Mouse (Mus musculus) lung, postnatal 14 days (tissue): ENCODE measurements around the gene Cyp4f18.
"Not testable (repeated sequence)": the region's sequence is repeated elsewhere in the genome, so short reads cannot be mapped to it uniquely, and the experiment has no call there.

ENCODE experiments used
- DNase-seq: peaks from one replicate; pipeline ENCODE4 v3.0.0; 2021

The Cyp4f18 gene

DNA sequence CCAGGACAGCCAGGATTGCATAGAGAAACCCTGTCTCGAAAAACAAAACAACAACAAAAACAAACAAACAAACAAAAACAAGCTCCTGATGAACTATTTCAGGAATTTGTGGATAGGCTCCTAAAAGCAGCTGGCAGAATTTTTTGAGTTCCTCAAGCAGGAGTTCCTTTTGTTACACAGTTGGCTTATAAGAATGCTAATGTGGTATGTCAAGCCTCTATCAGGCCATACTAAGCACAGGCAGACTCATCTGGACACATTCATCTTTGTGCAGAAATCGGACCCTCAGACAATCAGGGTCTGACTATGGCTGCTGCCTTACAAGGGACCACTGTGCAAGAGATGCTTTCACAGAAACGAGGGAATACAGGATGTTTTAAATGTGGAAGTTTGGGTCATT, 35.2 kb downstream of the Cyp4f18 start:
- no peak for DNase-seq

DNA sequence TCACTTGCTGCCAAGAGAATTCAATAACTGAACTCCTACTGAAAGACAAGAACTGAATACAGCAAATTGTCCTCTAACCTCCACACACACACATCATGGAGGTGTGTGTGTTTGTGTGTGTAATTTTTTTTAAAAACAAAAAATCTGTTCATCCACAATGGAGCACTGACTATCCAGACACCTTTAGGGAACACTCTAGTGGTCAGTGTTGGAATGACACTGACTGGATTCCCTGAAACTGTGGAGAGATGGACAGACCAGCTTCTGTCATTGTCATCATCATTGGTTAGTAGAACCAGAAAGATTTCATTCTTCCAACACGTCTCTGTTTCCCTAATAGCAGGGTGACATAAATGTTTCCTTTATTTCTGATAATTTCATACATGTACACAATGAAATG, 37.5 kb downstream of the Cyp4f18 start:
- DNase-seq = peak; percentile 54

DNA sequence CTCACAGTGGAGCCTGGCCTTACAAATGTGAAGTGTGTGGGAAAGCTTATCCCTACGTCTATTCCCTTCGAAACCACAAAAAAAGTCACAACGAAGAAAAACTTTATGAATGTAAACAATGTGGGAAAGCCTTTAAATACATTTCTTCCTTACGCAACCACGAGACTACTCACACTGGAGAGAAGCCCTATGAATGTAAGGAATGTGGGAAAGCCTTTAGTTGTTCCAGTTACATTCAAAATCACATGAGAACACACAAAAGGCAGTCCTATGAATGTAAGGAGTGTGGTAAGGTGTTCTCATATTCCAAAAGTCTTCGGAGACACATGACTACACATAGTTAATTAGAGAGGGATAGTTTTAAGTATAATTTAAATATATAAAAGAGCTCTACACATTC, 40.8 kb downstream of the Cyp4f18 start:
- no peak for DNase-seq

- no peak for DNase-seq
Measured at GRCm38 (mm10) chr8:71968100-71968499, 41.3 kb downstream of the Cyp4f18 start.

GRCm38 (mm10) chr8:71967261-71967660, 42.2 kb downstream of the Cyp4f18 start:
- DNase-seq = no peak

GRCm38 (mm10) chr8:71966411-71966810, 43.0 kb downstream of the Cyp4f18 start:
- no peak for DNase-seq

DNA sequence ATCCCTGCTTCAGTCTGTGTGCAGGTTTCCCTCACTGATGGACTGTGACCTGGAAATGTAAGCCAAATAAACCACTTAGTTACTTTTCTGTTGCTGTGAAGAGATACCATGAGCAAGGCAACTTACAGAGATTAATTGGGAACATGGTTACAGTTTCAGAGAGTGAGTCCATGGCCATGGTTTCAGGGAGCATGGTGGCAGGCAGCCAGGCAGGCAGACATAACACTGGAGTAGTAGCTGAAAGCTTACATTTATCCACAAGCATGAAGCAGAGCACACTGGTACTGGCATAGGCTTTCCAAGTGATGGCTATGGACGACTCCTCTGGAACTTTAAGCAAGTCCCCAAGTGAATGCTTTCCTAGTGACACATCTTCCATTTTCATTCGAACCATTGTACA, 44.3 kb downstream of the Cyp4f18 start:
- no peak for DNase-seq

DNA sequence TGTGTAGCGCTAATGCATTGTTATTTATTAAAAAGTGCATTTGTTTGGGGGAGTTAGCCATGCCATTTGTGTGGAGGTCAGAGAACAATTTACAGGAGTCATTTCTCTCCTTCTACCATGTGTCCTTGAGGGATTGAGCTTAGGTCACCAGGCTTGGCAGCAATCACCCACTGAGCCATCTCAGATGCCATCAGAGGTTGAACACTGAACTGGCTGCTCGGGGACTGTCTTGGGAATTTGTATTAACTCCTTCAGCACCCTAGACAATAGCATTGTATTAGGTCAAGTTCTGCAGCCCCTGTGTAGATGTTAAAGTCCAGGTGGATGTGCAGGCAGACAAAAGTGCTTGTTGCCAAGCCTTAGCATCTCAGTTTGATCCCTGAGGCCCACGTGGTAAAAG, 45.4 kb downstream of the Cyp4f18 start:
- DNase-seq = no peak

- no peak for DNase-seq
Measured at GRCm38 (mm10) chr8:71961796-71962195, 47.6 kb downstream of the Cyp4f18 start.

DNA sequence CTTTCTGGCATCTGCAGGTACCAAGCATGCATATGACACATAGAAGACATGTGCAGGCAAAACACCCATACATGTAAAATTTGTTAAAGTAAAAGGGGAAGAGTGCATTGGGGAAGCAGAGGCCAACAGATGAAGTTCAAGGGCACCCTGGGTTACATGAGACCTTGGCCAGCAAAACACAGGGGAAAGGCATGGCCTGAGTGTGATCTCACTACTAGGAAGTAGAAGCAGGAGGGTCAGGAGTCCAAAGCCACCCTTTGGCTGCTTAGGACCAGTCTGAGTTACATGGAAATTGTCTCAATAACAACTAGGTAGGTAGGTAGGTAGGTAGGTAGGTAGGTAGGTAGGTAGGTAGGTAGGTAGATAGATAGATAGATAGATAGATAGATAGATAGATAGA, 48.9 kb downstream of the Cyp4f18 start:
- no peak for DNase-seq

GRCm38 (mm10) chr8:71954666-71955065, 54.8 kb downstream of the Cyp4f18 start:
- DNase-seq = no peak

DNA sequence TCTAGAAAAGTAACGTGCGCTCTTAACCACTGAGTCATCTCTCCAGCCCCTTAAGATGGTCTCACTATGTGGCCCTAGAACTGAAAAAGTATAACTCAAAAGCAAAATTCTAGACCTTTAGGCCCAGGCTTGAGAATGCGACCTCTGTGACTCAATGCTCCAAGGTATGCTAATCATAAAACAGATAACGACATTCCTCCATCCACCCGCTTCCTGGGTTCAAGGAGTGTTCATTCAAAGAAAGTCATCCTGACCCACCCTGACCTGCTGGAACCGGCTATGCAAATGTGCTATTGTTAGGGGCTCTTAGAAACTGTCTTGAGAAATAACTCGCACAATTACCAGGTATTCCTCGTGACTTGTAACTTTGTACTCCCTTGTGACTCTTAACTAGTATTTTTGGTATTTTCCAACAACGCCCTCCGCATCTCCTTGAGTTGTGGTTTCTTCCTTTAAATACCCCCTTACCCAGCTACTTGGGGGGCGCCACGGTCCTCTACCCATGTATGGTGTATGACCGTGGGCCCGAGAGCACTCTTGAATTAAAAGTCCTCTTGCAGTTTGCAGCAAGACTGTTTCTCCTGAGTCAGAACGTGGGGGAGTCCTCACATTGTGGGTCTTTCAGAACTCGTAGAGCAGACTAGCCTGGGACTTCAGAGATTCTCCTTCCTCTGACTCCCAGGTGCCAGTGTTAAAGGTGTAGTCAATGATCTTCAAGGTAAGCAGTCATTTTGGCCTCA, 56.3 kb downstream of the Cyp4f18 start:
- not testable (repeated sequence) for DNase-seq

- no peak for DNase-seq
Measured at GRCm38 (mm10) chr8:71952489-71952888, 56.9 kb downstream of the Cyp4f18 start.

- no peak for DNase-seq
Measured at GRCm38 (mm10) chr8:71951436-71952161, 57.8 kb downstream of the Cyp4f18 start.

GRCm38 (mm10) chr8:71950482-71951221, 58.8 kb downstream of the Cyp4f18 start, which contains the start of gene Zfp961:
Gene Zfp961 (plus strand): TSS chr8:71951038.
- DNase-seq = peak; percentile 99

DNA sequence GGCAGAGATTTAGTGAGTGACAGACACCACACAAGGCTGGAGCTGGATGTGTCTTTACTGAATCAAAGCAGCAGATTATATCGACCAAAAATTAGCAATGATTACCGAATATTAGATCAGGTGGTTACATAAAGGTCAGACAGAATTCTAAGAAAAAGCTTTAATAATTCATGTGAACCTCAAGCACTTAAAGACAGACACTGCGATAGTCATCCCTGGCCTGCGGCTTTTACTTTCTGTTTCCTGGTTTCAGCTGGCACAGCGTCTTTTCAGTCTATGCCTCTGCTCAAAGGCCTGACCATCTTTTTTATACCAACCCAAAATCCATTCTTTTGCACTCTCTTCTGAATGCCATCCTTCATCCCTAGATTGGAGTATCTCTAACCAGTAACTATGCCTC, 60.8 kb downstream of the Cyp4f18 start:
- DNase-seq = no peak

- no peak for DNase-seq
Measured at GRCm38 (mm10) chr8:71941776-71942175, 67.7 kb downstream of the Cyp4f18 start.

GRCm38 (mm10) chr8:71940293-71941208, 68.9 kb downstream of the Cyp4f18 start:
- DNase-seq = no peak
